ENCODE assay signal across 18 mouse cellular contexts in genomic region chr15:32082109-32082508, GRCm38 (mm10).
DNase-seq lines count a peak whose midpoint lies in the region; ATAC-seq and TF ChIP-seq lines count a peak whose summit lies in the region.
"Had no signal": no experiment of that assay in that cellular context is flagged by ENCODE, and none has a peak within 500 bp of the region (broad histone marks: within the 10 kb centered on the region; RNA-seq: fewer than 3 reads in every experiment).

No protein-coding gene starts in this region.

- H3K4me3 ChIP-seq in liver, postnatal 0 days (ENCODE audit: low read depth, low read length) = no peak overlapping the region
- H3K4me3 ChIP-seq: embryonic facial prominence, embryonic 13.5 days; forebrain, embryonic 13.5 days; heart, adult 2 months; heart, embryonic 15.5 days; hindbrain, embryonic 13.5 days had no signal

- DNase-seq in brain, adult 2 months (ENCODE audit: low read depth, low spot score) = peak; percentile 58
- DNase-seq in cerebellum, adult 11 months = peak; percentile 4
- DNase-seq in cerebellum, adult 8-10 months = peak; percentile 7
- DNase-seq in cerebellum, postnatal 25 days = peak; percentile 18 to 19
- no peak for DNase-seq in spleen, adult 18-20 months
- no peak for DNase-seq in liver, postnatal 0 days
- DNase-seq: adrenal gland, adult 2 months; adrenal gland, postnatal 25 days; forebrain, postnatal 0 days; gastrocnemius, postnatal 14 days; heart, adult 2 months; heart, postnatal 14 days had no signal

- H3K9ac ChIP-seq in liver, postnatal 0 days (replicated peaks) = no peak overlapping the region
- H3K9ac ChIP-seq: embryonic facial prominence, embryonic 13.5 days; forebrain, embryonic 13.5 days; forebrain, postnatal 0 days; heart, embryonic 15.5 days; hindbrain, embryonic 13.5 days had no signal

- no peaks in the 10 kb centered on the region for H3K4me1 ChIP-seq in liver, postnatal 0 days (ENCODE audit: insufficient read depth)
- H3K4me1 ChIP-seq: embryonic facial prominence, embryonic 13.5 days; forebrain, embryonic 13.5 days; heart, embryonic 15.5 days; hindbrain, embryonic 13.5 days had no signal

- H3K27ac ChIP-seq in liver, postnatal 0 days (ENCODE audit: low read depth) = no peak overlapping the region
- H3K27ac ChIP-seq: embryonic facial prominence, embryonic 13.5 days; forebrain, embryonic 13.5 days; heart, adult 2 months; heart, embryonic 15.5 days; hindbrain, embryonic 13.5 days had no signal

- H3K27me3 ChIP-seq in liver, postnatal 0 days (ENCODE audit: insufficient read depth, low read length) = no peaks in the 10 kb centered on the region
- H3K27me3 ChIP-seq: embryonic facial prominence, embryonic 13.5 days; forebrain, embryonic 13.5 days; heart, embryonic 15.5 days; hindbrain, embryonic 13.5 days had no signal

- H3K9me3 ChIP-seq in liver, postnatal 0 days (ENCODE audit: low read length) = no peaks in the 10 kb centered on the region
- H3K9me3 ChIP-seq: embryonic facial prominence, embryonic 13.5 days; forebrain, embryonic 13.5 days; heart, embryonic 15.5 days; hindbrain, embryonic 13.5 days had no signal

- WGBS in liver, postnatal 0 days (ENCODE audit: insufficient replicate concordance) = 65% methylated on average over 4 of the region's 4 CpGs

- no peak overlapping the region for H3K4me2 ChIP-seq in liver, postnatal 0 days (ENCODE audit: low read depth, low read length)
- H3K4me2 ChIP-seq: embryonic facial prominence, embryonic 13.5 days; forebrain, embryonic 13.5 days; heart, embryonic 11.5 days; heart, embryonic 15.5 days; hindbrain, embryonic 13.5 days had no signal

- ATAC-seq in liver, postnatal 0 days = no peak
- ATAC-seq: forebrain, embryonic 13.5 days; forebrain, postnatal 0 days; intestine, postnatal 0 days had no signal

- no peaks in the 10 kb centered on the region for H3K36me3 ChIP-seq in liver, postnatal 0 days (replicated peaks; ENCODE audit: insufficient read depth, low read length)
- H3K36me3 ChIP-seq: embryonic facial prominence, embryonic 13.5 days; heart, embryonic 15.5 days; hindbrain, embryonic 13.5 days had no signal

- TF ChIP-seq EP300 in liver, postnatal 0 days (IDR thresholded peaks at IDR 0.05; ENCODE audit: low read depth) = no peak

- TF ChIP-seq CTCF in liver, postnatal 0 days (IDR thresholded peaks at IDR 0.05; ENCODE audit: low read depth) = no peak

Comparison
In these comparisons a context has a peak if more than half of its experiments do, and no peak if none do; other contexts are left out.
1. DNase-seq: peak in brain, adult 2 months (single experiment), cerebellum, adult 11 months (single experiment), cerebellum, adult 8-10 months (single experiment) and cerebellum, postnatal 25 days (2 of 2); none in spleen, adult 18-20 months (0 of 2) and liver, postnatal 0 days (single experiment).